Mouse (Mus musculus): ENCODE measurements around the gene Clca3a2.

DNA sequence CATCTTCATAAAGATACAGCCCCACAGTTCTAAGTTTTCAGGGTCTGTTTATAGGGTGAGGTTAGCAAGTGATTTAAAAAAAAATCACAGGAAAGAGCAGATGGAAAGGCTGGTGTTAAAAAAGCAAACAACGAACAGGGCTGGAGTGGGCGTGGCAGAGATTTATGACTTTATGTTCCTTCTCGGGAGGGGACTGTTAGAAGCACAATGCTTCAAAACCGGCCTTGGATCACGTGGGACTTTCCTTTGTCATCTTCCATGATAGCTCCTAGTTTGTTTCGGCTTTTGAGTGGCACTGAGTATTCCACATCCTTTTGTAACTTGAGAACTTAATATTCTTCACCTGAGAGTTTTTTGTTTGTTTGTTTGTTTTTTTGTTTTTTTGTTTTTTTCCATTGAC is 57.8 kb downstream of the Clca3a2 start:
- TF ChIP-seq CTCF (conservative IDR thresholded peaks at IDR 0.05; ENCODE audit: low read length) = no peak
- no peak for TF ChIP-seq NANOG (IDR thresholded peaks at IDR 0.05; ENCODE audit: borderline replicate concordance, low read length)
- TF ChIP-seq POU5F1 (IDR thresholded peaks at IDR 0.05; ENCODE audit: borderline replicate concordance, low read length) = no peak

All from E14TG2a.4 (cell line).